Mouse (Mus musculus) urinary bladder, adult 18-20 months (tissue): ENCODE measurements around the gene Pla2g4a.

Experiments used
- DNase-seq, 2 experiments: peaks; one replicate each; pipeline ENCODE4 v3.0.0; 2022; ENCODE audit warnings: low spot score in 2 of 2, mixed read lengths in 2 of 2

The Pla2g4a gene

DNA sequence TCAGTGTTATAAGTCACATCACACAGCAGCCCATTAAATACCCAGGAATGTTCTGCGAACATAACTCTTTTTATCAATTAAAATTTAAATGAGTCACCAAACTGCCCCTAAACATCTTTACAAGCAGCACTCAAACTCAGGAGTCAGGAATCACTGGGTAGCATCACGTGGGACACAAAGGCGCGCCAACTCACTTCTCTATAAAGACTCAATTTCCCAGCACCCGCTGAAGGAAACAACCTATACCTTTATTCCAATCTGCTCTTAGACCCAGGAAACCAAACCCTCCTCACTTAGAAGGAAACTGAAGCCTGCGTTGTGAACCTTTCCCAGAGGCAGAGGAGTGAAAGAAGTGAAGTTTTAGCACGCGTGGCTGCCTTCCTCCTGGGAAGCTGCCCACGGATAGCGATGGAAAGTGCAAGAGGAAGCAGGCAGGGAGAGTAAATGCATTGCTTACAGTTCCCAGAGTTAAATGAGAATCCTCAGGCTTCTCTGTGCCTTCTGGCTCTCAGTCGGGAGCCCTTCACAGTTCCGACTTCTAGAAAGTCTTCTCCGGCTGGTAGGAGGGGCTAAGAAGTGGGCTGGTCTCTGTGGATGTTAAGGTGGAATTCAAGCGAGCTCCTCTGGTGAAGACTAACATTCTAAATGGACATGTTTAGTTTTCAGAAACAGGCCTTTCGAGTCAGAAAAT is at the start of gene Pla2g4a:
Gene Pla2g4a, minus strand, starts transcription at position 557 of the 691 bp plus-strand sequence.
- peak; percentile 55 for DNase-seq

DNA sequence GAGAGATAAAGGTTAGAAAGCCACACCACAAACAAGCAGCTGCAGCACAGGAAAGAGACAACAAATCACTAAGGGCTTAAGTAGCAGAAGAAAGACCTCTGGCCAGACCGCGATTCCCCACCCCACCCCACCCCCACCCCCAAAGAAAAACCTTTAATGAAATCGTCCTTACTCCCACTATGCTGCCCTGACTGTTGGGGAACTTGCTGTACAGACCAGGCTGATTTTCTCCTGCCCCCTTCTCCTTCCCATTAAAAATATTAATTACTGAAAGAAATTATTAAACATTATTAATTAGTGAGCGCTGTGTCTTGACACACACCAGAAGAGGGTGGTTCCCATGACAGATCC is 49.5 kb upstream of the Pla2g4a start:
- DNase-seq: no peak

DNA sequence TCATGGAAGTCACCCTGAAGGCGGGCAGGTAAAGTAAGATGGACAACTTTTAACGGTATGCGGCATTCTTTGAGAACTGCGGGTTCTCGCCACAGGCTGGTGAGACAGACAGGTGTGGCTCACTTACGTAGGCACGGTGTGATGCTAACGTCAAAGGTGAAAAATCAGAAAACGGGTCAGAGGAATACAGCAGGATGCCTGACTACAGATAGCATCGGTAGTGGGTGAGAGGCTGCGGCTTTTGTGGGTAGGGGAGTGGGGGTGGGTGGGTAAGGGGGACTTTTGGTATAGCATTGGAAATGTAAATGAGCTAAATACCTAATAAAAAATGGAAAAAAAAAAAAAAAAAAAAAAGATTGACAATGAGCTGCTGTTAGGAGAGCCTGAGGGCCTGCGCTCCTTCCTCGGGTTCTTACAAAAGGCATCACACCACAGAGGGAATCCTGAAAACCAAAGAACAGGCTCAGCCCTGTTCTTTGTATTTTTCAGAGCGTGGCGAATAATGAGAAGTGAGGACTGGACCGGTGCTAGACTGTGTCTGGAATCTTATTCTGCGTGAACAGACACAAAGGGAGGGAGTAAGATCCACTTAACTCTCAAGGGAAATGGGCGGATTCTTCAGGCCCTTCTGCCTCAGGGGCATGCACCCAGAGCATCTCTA is 49.0 kb upstream of the Pla2g4a start:
- DNase-seq: no peak

DNA sequence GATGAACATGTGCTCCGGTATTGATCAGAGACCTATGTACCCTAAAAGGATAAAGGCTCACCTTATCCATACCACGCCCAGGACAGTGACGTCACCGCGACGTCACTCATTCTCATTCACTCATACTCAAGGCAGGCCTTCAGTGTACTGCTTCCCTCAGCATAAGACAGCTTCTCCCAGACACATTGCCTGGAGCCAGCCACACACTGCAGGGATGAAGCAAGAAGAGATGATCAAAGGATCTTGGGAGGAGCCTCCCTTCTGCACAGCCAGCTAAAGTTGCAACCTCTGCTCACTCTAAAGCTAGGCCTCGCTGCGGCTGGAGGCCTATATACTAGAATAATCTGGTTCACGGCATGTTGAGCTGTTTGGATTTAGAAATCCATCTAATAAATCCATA is 48.0 kb upstream of the Pla2g4a start:
- DNase-seq: no peak

DNA sequence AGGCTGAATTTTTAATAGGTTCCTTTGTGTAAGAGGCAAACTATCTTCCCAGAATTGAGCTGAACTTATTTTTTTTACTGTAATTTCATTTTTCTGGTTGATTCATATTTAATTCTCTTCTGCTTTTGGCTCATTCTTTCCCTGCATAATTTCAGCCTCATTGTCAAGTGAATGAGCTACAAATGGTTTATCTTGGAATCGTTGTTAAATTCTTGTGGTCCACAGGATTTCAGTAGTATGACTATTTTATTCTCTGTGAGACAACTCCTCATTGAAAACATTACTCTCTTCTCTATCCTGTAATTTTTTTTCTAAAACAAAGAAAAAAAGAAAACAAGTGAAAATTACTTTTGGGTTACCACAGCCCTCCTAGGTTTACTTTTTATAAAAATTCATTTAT is 14.5 kb upstream of the Pla2g4a start:
- no peak for DNase-seq

DNA sequence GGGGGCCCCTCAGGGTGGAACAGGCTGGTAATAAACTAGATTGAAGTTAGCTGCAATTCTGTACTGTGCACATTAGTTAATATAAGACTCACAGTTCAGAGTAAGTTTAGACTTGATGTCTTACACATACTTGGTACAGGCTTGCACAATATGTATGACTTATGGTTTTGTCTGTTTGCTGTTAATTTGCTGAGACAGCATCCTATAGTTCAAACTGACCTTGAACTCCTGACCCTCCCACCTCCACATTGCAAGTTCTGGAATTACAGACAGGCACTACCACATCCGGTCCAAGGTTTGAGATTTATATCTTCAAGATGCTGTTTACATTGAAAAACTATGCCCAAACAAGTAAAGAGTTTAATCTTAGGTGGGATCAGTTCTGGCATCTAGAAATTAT is 4.7 kb upstream of the Pla2g4a start:
- DNase-seq: no peak

DNA sequence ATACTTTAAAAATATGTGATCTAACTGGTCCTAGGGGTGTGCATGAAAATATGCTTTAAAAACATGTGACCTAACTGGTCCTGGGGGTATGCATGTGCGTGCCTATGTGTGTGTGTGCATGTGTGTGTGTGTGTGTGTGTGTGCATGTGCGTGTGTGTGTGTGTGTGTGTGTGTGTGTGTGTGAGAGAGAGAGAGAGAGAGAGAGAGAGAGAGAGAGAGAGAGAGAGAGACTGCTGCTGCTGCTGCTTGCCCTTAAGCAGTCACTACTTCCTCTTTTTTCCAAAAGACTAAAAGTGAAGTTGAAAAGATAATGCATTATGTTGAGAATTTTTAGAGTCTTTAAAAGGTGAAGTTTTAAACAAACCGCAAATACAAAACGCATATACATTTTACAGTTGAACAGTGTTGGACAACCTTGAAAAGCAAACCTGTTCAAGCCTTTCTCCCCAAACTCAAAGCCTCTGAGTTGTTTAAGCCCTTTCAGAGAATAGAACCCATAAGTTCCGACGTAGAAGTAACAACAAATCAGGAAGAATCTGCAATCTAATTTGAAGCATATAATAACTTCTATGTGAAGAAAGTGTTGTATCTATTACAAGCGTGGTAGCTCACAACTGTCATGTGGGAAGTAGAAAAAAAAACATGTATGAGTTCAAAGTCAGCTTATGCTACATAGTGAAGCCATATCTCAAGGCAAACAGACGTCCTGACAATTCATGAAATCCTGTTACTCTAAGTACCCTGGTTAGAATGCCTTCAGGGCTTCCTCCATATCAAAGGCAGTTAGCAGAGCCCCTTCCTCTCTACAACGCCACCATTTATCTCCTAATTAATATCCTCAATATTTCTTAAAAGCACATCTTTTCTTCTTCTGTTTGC is 574 bp upstream of the Pla2g4a start:
- no peak for DNase-seq

DNA sequence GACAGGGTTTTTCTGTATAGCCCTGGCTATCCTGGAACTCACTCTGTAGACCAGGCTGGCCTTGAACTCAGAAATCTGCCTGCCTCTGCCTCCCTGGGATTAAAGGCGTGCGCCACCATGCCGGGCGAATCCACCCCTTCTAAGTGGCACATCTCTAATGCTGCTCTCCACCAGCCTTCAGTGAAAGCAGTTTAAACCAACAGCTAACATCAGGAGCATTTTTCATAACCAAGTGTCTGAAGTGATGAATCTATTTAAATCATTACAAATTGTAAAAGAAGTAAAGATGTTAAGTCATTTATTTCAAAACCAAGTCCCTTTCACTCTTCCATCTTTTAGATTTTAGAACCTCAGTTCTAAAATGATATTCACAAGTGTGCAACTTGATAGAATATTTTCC is 839 bp downstream of the Pla2g4a start:
- no peak for DNase-seq

DNA sequence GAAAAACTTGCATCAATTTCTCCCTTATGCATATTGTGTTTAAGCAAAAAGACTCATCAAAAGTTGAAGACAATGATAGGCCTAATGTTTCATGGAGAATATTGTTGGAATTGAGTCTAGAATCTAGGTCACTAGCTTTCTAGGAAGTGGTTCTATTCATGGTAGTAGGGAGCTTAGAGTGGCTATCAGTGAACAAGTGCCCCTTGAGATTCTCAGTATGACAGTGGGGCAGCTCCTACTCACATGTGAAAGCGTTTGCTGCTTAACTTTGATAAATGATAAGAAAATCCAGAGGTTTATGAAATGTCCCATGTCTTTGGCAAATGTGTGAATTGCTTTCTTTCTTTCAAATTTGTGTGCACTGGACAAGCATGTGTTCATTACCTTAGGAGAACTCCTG is 2.0 kb downstream of the Pla2g4a start:
- no peak for DNase-seq

DNA sequence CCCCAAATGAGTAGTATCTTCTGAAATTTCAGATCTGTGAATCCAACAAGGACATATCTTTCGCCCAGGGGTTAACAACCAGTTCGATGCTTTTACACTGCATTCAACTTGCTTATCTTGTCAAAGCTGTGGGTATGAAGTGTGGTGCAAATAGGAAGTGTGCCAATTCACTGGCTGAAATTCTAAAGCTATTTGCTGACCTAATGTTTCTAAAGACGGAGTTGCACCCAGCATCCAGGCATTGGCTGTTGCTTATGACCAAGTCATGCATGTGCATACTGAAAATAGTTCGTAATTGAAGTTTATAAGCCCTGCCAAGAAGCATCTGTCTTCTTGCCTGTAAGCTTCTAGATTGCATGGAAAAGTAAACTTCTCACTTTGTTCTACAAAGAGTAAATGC is 5.6 kb downstream of the Pla2g4a start:
- no peak for DNase-seq

DNA sequence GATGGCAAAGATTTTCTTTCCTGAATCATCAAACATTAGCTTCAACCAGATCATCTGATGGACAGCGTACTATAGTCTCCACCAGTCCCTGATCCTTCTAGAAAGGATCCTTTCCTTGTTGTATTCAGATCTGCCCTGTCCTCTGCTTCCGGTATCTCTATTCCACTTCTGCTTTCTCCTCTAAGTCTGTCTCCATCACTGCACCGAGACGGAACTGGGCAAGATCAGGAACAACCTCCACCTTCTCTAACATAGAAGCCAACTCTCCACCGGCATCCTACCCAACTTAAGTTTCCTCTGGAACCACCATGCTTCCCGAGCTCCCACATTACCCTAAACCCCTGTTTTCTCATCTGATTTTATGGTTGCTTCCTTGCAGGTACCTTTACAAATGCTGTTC is 7.1 kb downstream of the Pla2g4a start:
- no peak for DNase-seq

DNA sequence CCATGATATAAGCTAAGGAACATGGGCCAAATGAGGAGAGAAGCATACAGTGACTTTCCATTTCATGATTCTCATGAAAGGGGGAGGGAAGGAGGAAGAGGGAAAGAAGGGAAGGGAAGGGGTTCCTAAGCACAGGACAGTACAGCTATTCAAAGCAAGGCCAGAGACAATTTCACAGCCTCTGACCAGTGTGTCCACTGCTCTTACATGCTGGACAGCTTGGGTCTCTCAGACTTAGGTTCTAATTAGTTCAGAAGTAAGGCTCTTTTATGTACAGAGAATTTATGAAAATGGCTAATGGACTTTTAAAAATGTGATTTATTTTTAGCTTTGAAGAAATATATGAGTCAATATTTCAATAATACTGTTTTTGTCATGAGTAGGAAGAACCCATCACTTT is 9.0 kb downstream of the Pla2g4a start:
- DNase-seq: no peak

DNA sequence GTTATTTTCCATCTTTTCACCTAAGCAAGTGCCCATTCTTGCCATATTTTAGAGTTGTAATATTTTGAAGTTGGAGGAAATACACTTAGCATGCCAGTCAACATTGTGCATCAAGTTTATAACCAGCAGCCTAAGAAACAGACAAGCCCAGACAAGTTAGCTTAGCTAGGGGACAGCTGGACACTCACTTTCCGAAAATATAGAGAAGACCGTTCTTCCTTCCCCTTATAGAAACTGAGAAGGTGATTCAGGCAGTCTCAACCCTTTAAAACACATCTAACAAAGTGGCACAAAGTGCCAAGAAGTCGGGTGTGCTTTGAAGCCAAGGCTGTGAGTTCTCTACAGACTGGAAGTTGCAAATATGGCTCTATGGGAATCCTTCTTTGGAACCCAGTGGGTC is 10.4 kb downstream of the Pla2g4a start:
- no peak for DNase-seq

DNA sequence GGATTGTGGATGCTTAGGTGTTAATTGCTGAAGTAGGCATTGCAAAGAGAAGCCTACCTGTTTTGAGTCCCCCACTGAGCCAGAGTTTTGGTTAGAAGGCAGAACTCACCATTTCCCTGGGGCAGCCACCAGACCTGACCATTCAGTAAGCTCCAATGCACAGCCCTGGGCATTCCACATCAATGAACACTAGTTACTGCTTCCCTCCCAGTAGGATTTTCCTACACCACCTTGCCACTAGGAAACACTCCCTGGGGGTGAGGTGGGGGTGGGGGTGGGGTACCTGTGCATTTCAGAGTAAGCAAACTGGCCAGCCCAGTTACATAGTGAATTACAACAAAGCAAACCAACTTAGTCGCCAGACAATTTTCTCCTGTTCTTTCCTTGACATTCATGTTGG is 10.8 kb downstream of the Pla2g4a start:
- no peak for DNase-seq

DNA sequence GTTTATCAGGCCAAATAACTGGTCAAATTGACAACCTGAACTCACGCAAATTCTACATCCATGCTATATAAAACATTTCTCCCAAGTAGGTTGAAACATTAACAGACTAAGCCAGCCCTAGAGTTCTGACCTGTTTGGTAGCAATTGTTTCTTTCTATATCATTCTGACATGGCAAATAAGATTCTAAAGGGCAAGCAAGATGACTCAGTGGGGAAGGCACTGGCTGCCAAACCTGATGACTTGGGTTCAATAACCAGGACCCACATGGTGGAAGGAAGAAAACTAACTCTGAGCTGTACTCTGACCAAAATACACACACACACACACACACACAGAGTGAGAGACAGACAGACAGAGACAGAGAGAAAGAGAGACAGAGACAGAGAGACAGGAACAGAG is 11.8 kb downstream of the Pla2g4a start:
- no peak for DNase-seq

DNA sequence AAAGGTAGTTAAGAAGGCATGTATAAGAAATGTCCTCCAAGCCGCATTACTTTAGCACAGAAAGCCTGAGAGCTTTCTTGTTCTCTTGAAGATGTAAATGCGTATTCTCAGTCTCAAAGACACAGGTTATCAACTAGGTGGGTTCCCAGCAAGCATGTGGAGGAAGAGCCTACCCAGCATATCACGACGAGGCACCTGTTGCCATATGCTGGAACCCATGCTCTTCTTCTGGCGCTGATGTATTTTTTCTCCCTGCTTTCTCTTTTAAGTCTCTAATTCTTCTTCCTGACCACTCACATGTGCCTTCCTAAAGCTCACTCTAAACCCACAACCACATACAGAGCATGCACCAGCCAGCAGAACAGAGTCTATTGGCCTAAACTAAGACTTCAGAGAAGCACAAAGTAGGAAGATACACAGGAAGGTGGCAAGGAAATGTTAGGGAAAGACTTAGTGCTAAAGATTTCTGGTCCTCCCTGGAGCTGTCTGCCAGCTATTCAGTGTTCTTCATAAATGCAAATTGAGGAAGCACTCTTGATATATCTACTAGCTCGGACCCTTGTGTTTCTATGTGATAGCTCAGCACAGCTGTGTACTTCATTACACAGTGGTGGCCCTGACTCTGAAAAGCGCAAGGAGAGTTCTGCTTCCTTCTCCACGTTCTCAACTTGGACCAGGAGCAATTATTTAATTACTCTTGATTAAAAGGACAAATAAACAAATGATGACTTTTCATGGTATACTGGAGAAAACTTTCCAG is 12.8 kb downstream of the Pla2g4a start:
- DNase-seq: no peak

DNA sequence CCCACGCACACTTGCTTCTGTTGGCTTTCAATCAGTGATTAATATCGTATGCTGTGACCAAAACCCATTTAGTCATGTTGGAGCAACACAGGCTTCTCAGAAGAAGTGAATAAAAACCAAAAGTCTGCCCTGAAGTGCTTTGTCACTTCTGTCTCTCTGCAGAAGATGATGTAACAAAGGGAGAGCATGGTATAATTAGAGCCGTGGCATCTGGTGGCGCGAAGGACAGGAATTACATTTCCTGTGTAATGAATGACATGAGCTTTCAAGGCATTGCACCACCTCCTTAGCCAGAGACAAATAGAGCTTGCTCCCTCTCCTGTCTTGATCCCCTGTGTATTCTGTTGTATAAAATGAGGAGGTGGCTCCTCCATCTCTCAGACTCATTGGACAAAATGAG is 14.1 kb downstream of the Pla2g4a start:
- DNase-seq: no peak

DNA sequence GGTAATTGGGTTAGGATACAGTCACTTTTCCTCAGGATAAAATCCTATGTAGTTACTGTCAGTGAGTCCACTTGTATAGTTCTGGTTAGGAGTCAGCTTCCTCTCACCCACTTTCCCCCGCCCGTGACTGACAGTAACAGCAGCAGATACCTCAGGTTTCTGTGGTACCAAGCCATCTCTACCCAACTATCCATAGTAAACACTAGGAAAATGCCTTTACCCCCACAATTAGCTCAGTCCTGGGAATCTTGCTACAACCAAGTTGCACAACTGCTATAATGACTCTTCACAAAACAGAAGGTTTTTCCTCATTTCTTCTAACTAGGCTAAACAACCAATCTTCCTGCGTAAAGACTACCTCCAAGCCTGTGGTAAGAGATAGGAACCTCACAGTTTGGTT is 14.7 kb downstream of the Pla2g4a start:
- no peak for DNase-seq

DNA sequence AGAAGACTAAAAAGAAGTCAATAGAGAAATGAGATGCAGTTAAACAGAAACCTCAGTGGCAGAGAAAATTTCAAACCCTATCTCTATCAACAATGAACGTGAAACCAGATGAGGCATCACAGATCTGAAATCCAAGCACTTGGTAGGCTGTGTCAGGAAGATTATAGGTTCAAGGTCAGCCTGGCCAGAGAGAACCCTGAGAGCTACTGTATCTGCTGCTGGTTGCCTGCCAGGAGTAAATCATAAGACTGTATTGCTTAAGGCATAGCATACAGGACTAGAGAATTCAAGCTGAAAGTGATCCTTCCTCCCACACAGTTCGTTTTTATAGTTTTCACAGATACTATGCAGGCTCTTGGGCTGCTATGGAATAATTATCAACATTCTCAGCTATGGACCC is 17.5 kb downstream of the Pla2g4a start:
- DNase-seq: no peak

DNA sequence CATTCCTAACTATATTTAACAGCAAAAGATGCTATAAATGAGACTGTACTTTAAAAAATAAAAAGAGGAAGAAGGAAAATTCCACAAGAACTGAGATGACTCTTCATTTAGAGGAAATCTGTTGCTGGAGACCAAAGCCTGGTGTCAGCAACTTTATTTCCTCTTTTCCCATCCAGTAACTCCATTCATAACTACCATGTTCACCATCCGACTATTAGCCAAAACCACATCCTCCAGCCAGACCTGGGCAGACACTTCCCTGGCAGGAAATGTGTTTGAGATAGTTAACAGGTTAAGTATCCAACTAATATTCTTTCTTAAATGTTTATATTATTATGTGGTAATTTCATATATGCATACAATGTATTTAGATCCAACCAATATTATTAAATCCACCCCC is 20.8 kb downstream of the Pla2g4a start:
- no peak for DNase-seq

DNA sequence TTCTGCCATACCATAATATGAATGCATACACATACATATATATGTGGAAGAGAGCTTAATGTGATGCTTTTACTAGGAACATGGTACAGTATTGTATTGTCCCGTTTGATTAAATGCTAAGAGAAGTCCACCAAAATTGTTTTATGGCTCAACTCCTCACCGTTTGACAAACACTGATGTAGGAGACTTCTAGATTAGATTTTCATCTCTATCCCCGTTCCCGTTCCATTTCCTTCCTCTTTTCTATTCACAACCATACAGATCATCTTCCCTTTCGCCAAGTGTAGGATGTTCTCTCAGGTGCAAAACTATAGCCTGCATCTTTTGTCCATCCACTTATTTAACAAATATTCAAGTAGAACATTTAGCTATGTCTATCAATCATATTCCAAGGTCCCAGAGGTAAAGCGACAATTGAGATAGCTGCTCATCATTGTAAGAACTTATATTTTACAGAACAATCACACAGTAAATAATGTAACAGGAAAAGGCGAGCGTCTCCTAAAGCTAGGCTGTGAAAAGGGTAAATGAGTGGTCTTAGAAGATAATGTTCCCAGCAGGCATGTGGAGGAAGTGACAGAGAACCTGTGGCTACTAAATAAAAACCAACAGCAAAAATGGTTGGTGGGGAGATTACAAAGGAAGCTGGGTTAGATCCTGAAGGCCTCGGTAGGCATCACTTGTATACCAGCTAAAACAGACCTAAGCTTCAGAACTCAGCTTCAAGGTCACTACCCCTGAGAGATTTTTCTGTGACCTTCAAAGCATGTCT is 21.6 kb downstream of the Pla2g4a start:
- DNase-seq: no peak
